Mouse (Mus musculus) embryonic facial prominence, embryonic 13.5 days (tissue): ENCODE data around the gene Noxo1. TPM values are rescaled to one million over a fixed set of nuclear protein-coding genes. Genes with fewer than 3 reads are reported as not detected.

ENCODE experiments used
- polyA plus RNA-seq: library from polyadenylated mRNA; unstranded; fragments of >200 nt; fragmentation: Nextera tagmentation; extraction: Ambion mirVana; gene quantifications from 2 replicates; pipeline ENCODE4 v1.2.1, GENCODE M21; 2015

Noxo1 gene
- polyA plus RNA-seq, 1 experiment from 2014 or later = 3.5 TPM

Other genes starting within 250 kb of the Noxo1 start
- 44.4 and 46.4 TPM in 2 replicates for gene E4f1, start 225.9 kb upstream of the Noxo1 start, polyA plus RNA-seq
- 47.4 and 48.7 TPM in 2 replicates for gene Pgp, start 225.8 kb upstream of the Noxo1 start, polyA plus RNA-seq
- gene Bricd5, start 222.3 kb upstream of the Noxo1 start, polyA plus RNA-seq = not detected in 2 replicates
- 32.5 and 33.2 TPM in 2 replicates for gene Mlst8, start 217.2 kb upstream of the Noxo1 start, polyA plus RNA-seq
- gene Caskin1, start 207.6 kb upstream of the Noxo1 start, polyA plus RNA-seq = 3.5 and 5.4 TPM in 2 replicates
- gene Traf7, start 168.3 kb upstream of the Noxo1 start, polyA plus RNA-seq = 96.1 and 97.1 TPM in 2 replicates
- 2.8 and 3.3 TPM in 2 replicates for gene Rab26, start 162.0 kb upstream of the Noxo1 start, polyA plus RNA-seq
- gene Pkd1, start 146.4 kb upstream of the Noxo1 start, polyA plus RNA-seq = 24.1 and 30.6 TPM in 2 replicates
- gene Tsc2, start 63.6 kb upstream of the Noxo1 start, polyA plus RNA-seq = 60.9 and 69.9 TPM in 2 replicates
- gene Nthl1, start 63.6 kb upstream of the Noxo1 start, polyA plus RNA-seq = 24.2 TPM in 2 replicates
- gene Slc9a3r2, start 45.9 kb upstream of the Noxo1 start, polyA plus RNA-seq = 50.2 and 50.4 TPM in 2 replicates
- gene Npw, start 37.8 kb upstream of the Noxo1 start, polyA plus RNA-seq = 0.74 and 1.2 TPM in 2 replicates
- gene Zfp598, start 26.5 kb upstream of the Noxo1 start, polyA plus RNA-seq = 21.4 and 22.1 TPM in 2 replicates
- 4.6 and 4.9 TPM in 2 replicates for gene Syngr3, start 6.3 kb upstream of the Noxo1 start, polyA plus RNA-seq
- 43.8 and 49.0 TPM in 2 replicates for gene Gfer, start 78 bp upstream of the Noxo1 start, polyA plus RNA-seq
- gene Tbl3, start 11.4 kb downstream of the Noxo1 start, polyA plus RNA-seq = 74.2 and 81.6 TPM in 2 replicates
- gene Rnf151, start 21.8 kb downstream of the Noxo1 start, polyA plus RNA-seq = 0.20 and 0.23 TPM in 2 replicates
- gene Rps2, start 21.9 kb downstream of the Noxo1 start, polyA plus RNA-seq = 1,313 and 1,443 TPM in 2 replicates
- 217 and 229 TPM in 2 replicates for gene Ndufb10, start 28.2 kb downstream of the Noxo1 start, polyA plus RNA-seq
- not detected in 2 replicates for gene Rpl3l, start 31.6 kb downstream of the Noxo1 start, polyA plus RNA-seq
- 27.8 and 27.9 TPM in 2 replicates for gene Msrb1, start 40.4 kb downstream of the Noxo1 start, polyA plus RNA-seq
- gene Hs3st6, start 56.8 kb downstream of the Noxo1 start, polyA plus RNA-seq = 17.9 and 21.6 TPM in 2 replicates
- 0.19 TPM in 1 of 2 replicates, not detected in the other for gene Meiob, start 108.1 kb downstream of the Noxo1 start, polyA plus RNA-seq
- 28.3 and 28.4 TPM in 2 replicates for gene Hagh, start 143.9 kb downstream of the Noxo1 start, polyA plus RNA-seq
- gene Fahd1, start 154.1 kb downstream of the Noxo1 start, polyA plus RNA-seq = 20.3 and 22.4 TPM in 2 replicates
- gene Igfals, start 169.8 kb downstream of the Noxo1 start, polyA plus RNA-seq = 0.37 and 0.42 TPM in 2 replicates
- 46.3 and 51.5 TPM in 2 replicates for gene Nubp2, start 190.1 kb downstream of the Noxo1 start, polyA plus RNA-seq
- gene Spsb3, start 190.4 kb downstream of the Noxo1 start, polyA plus RNA-seq = 39.3 and 43.2 TPM in 2 replicates
- gene Eme2, start 198.9 kb downstream of the Noxo1 start, polyA plus RNA-seq = 31.9 and 34.4 TPM in 2 replicates
- 86.1 and 93.0 TPM in 2 replicates for gene Mrps34, start 198.9 kb downstream of the Noxo1 start, polyA plus RNA-seq
- 48.9 and 58.2 TPM in 2 replicates for gene Nme3, start 200.3 kb downstream of the Noxo1 start, polyA plus RNA-seq
- gene Mapk8ip3, start 240.7 kb downstream of the Noxo1 start, polyA plus RNA-seq = 41.6 and 43.0 TPM in 2 replicates